Mouse (Mus musculus): ENCODE data around the gene Mup10.
"Not testable (repeated sequence)": the region's sequence is repeated elsewhere in the genome, so short reads cannot be mapped to it uniquely, and the experiment has no call there.

Mup10 gene

GRCm38 (mm10) chr4:60582099-60582498 is at the start of gene Mup10:
Gene Mup10 (minus strand): TSS chr4:60582199.
- not testable (repeated sequence) for DNase-seq (ENCODE audit: low spot score)

Measured in embryo, embryonic 10.5 days (tissue).